Mouse (Mus musculus): ENCODE data around the gene Ptprn2. TPM values are rescaled to one million over a fixed set of nuclear protein-coding genes. Genes with fewer than 3 reads are reported as not detected.

The Ptprn2 gene
- polyA plus RNA-seq, 1 experiment: 0.22 TPM

DNA sequence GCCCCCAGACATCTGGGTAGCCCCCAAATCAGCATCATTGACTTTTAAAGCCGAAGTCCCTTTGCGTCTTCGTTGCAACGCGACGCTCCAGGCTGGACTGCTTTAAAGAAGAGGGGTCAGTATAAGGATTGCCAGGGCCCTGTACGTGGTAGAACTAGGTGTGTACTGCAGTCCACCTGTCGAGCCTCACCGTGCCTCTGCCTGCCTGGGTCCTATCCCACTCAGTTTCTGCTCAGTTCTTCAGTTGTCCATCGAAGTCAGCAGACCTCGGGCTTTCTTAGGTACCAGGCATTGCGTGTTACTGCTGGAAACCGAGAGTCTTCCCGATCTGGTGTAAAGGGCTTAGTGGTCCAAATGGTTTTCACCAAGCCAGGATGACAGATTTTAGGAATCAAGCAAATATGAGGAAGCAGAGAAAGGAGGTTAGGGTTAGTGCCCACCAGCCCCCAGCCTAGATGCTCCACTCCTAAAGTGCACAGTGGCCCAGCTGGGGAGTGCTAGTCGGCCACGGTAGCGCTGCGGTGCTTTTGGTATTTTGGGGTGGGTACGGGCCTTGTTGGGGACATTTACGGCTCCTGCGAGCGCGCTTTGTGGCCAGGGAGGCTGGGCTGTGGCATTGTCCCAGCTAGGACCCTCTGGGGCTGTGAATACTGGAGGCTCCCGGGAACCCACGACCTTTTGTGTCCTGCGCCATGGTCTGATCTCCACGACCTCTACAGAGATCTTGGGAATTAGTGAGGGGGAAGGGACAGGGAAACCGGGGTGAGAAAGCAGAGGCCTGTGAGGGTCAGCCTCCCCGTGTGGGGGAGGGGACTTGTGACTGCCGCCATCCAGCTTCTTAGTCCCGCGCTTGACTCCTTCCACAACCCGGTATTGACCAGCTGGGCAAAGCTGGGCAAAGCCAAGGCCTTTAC is 670.0 kb downstream of the Ptprn2 start:
- Histone ChIP-seq H3K4me3 (peak overlapping the region; percentile 38), H3K4me2 (ENCODE audit: low read depth) (peak overlapping the region; percentile 88), H3K27me3 (ENCODE audit: control insufficient read depth, insufficient read depth, insufficient read length) (no peaks in the 10 kb centered on the region), H3K36me3 (ENCODE audit: control insufficient read depth, insufficient read depth) (no peaks in the 10 kb centered on the region), H3K79me2 (ENCODE audit: control insufficient read depth, insufficient read depth) (no peaks in the 10 kb centered on the region), H3ac (ENCODE audit: control insufficient read depth, insufficient read length) (no peak overlapping the region)
- TF ChIP-seq MYOG (IDR thresholded peaks at IDR 0.05; ENCODE audit: control insufficient read depth in 1 of 3, insufficient read depth in 1 of 3, insufficient read length in 2 of 3, low read depth in 2 of 3) (no peak), USF1 (IDR thresholded peaks at IDR 0.05; ENCODE audit: low read depth) (no peak), TCF12 (IDR thresholded peaks at IDR 0.05; ENCODE audit: insufficient read depth, poor library complexity, severe bottlenecking) (no peak), POLR2A (IDR thresholded peaks at IDR 0.05; ENCODE audit: insufficient read length, low read depth) (no peak), SRF (IDR thresholded peaks at IDR 0.05; ENCODE audit: control insufficient read depth, insufficient read length, low read depth) (no peak), TCF3 (IDR thresholded peaks at IDR 0.05; ENCODE audit: insufficient read length, low read depth) (no peak), E2F4 (IDR thresholded peaks at IDR 0.05; ENCODE audit: insufficient read depth) (no peak), MYOD1 (IDR thresholded peaks at IDR 0.05; ENCODE audit: control insufficient read depth in 1 of 3, insufficient read length in 2 of 3, low read depth in 2 of 3) (no peak), POLR2AphosphoS2 (IDR thresholded peaks at IDR 0.05; ENCODE audit: insufficient read length, low read depth) (no peak), MAX (IDR thresholded peaks at IDR 0.05; ENCODE audit: low read depth) (no peak), CEBPB (IDR thresholded peaks at IDR 0.05; ENCODE audit: insufficient read depth, poor library complexity, severe bottlenecking) (no peak), REST (IDR thresholded peaks at IDR 0.05; ENCODE audit: insufficient read depth, insufficient read length) (no peak)

DNA sequence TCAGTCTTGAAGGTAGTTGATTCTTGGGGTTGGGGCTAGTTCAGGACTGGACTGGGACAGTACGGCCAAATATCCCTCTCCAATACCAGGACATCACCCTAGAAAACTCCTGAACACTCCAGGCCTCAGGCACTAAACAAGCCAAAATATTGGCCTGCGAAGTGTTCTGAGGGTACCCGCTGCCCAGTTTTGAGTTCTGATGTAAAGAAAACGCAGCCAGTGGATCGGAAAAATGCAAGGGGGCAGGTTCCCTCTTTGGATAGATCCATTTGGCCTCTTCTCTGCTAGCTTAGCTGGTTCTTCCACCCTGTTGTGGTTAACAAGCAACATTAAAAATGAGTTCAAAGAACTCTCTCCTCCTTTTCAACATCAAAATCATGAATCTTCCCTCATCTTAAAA is 670.7 kb downstream of the Ptprn2 start:
- TF ChIP-seq TCF12 (IDR thresholded peaks at IDR 0.05; ENCODE audit: insufficient read depth, poor library complexity, severe bottlenecking) (no peak), REST (IDR thresholded peaks at IDR 0.05; ENCODE audit: insufficient read depth, insufficient read length) (no peak), MYOG (IDR thresholded peaks at IDR 0.05; ENCODE audit: control insufficient read depth in 1 of 3, insufficient read depth in 1 of 3, insufficient read length in 2 of 3, low read depth in 2 of 3) (no peak), SRF (IDR thresholded peaks at IDR 0.05; ENCODE audit: control insufficient read depth, insufficient read length, low read depth) (no peak), MYOD1 (IDR thresholded peaks at IDR 0.05; ENCODE audit: control insufficient read depth in 1 of 3, insufficient read length in 2 of 3, low read depth in 2 of 3) (no peak), POLR2AphosphoS2 (IDR thresholded peaks at IDR 0.05; ENCODE audit: insufficient read length, low read depth) (no peak)
- no peaks in the 10 kb centered on the region for H3K27me3 ChIP-seq (ENCODE audit: control insufficient read depth, insufficient read depth, insufficient read length)
- no peaks in the 10 kb centered on the region for H3K79me2 ChIP-seq (ENCODE audit: control insufficient read depth, insufficient read depth)
- no peak overlapping the region for H3K4me3 ChIP-seq
- H3K36me3 ChIP-seq (ENCODE audit: control insufficient read depth, insufficient read depth): no peaks in the 10 kb centered on the region
- H3ac ChIP-seq (ENCODE audit: control insufficient read depth, insufficient read length): no peak overlapping the region
- H3K4me2 ChIP-seq (ENCODE audit: low read depth): no peak overlapping the region

DNA sequence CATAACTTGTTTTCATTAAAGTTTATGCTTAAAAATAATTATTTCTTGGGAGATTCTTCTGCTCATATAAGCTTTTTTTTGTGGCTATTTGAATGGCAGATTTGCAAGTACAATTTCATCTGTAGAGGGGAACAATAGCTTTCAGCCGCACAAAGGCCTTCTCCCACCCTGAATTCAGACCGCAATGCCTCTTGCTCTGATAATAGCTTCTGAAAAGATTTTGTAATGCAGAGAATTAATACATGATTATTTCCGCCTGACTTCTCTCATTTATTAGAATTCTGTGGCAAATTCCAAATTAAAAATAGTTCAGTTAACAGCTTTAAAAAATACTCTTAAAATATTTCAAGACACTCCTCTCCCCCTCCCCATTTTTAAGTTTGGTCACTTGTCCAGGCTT is 671.3 kb downstream of the Ptprn2 start:
- Histone ChIP-seq H3ac (ENCODE audit: control insufficient read depth, insufficient read length) (no peak overlapping the region), H3K4me2 (ENCODE audit: low read depth) (no peak overlapping the region), H3K36me3 (ENCODE audit: control insufficient read depth, insufficient read depth) (no peaks in the 10 kb centered on the region), H3K79me2 (ENCODE audit: control insufficient read depth, insufficient read depth) (no peaks in the 10 kb centered on the region), H3K27me3 (ENCODE audit: control insufficient read depth, insufficient read depth, insufficient read length) (no peaks in the 10 kb centered on the region), H3K4me3 (no peak overlapping the region)
- TF ChIP-seq TCF3 (IDR thresholded peaks at IDR 0.05; ENCODE audit: insufficient read length, low read depth) (no peak), REST (IDR thresholded peaks at IDR 0.05; ENCODE audit: insufficient read depth, insufficient read length) (no peak), TCF12 (IDR thresholded peaks at IDR 0.05; ENCODE audit: insufficient read depth, poor library complexity, severe bottlenecking) (no peak), POLR2AphosphoS2 (IDR thresholded peaks at IDR 0.05; ENCODE audit: insufficient read length, low read depth) (no peak), MYOD1 (IDR thresholded peaks at IDR 0.05; ENCODE audit: control insufficient read depth in 1 of 3, insufficient read length in 2 of 3, low read depth in 2 of 3) (no peak), MAX (IDR thresholded peaks at IDR 0.05; ENCODE audit: low read depth) (no peak), USF1 (IDR thresholded peaks at IDR 0.05; ENCODE audit: low read depth) (no peak), E2F4 (IDR thresholded peaks at IDR 0.05; ENCODE audit: insufficient read depth) (no peak), POLR2A (IDR thresholded peaks at IDR 0.05; ENCODE audit: insufficient read length, low read depth) (no peak), SRF (IDR thresholded peaks at IDR 0.05; ENCODE audit: control insufficient read depth, insufficient read length, low read depth) (no peak), CEBPB (IDR thresholded peaks at IDR 0.05; ENCODE audit: insufficient read depth, poor library complexity, severe bottlenecking) (no peak), MYOG (IDR thresholded peaks at IDR 0.05; ENCODE audit: control insufficient read depth in 1 of 3, insufficient read depth in 1 of 3, insufficient read length in 2 of 3, low read depth in 2 of 3) (no peak)

DNA sequence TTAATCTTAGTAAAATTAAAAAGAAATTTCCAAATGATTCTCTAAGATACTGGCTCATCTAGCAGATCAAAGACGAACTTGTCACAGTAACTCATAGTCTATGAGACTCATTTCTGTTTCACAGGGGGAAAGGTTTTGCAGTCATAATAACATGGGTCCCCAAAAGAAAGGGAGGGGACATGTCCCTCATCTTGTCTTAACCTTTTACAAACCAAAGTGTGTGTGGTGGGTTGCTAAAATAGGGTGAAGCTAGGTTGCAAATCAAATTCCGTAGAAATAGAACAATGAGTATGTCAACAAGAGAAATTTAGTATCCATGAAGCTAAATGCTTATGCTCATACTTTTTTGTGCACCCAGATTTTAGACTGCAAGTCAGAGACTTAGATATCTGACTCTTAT is 671.7 kb downstream of the Ptprn2 start:
- no peak for TF ChIP-seq TCF12 (IDR thresholded peaks at IDR 0.05; ENCODE audit: insufficient read depth, poor library complexity, severe bottlenecking)
- TF ChIP-seq TCF3 (IDR thresholded peaks at IDR 0.05; ENCODE audit: insufficient read length, low read depth): no peak
- TF ChIP-seq MAX (IDR thresholded peaks at IDR 0.05; ENCODE audit: low read depth): no peak
- no peak for TF ChIP-seq POLR2AphosphoS2 (IDR thresholded peaks at IDR 0.05; ENCODE audit: insufficient read length, low read depth)
- no peak overlapping the region for H3K4me2 ChIP-seq (ENCODE audit: low read depth)
- H3K27me3 ChIP-seq (ENCODE audit: control insufficient read depth, insufficient read depth, insufficient read length): no peaks in the 10 kb centered on the region

More for the DNA sequence above, 671.7 kb downstream of the Ptprn2 start:
- no peak overlapping the region for H3ac ChIP-seq (ENCODE audit: control insufficient read depth, insufficient read length)
- no peaks in the 10 kb centered on the region for H3K79me2 ChIP-seq (ENCODE audit: control insufficient read depth, insufficient read depth)
- no peak overlapping the region for H3K4me3 ChIP-seq
- no peaks in the 10 kb centered on the region for H3K36me3 ChIP-seq (ENCODE audit: control insufficient read depth, insufficient read depth)
